ENCODE assay signal across 27 mouse cellular contexts in the genomic region with DNA sequence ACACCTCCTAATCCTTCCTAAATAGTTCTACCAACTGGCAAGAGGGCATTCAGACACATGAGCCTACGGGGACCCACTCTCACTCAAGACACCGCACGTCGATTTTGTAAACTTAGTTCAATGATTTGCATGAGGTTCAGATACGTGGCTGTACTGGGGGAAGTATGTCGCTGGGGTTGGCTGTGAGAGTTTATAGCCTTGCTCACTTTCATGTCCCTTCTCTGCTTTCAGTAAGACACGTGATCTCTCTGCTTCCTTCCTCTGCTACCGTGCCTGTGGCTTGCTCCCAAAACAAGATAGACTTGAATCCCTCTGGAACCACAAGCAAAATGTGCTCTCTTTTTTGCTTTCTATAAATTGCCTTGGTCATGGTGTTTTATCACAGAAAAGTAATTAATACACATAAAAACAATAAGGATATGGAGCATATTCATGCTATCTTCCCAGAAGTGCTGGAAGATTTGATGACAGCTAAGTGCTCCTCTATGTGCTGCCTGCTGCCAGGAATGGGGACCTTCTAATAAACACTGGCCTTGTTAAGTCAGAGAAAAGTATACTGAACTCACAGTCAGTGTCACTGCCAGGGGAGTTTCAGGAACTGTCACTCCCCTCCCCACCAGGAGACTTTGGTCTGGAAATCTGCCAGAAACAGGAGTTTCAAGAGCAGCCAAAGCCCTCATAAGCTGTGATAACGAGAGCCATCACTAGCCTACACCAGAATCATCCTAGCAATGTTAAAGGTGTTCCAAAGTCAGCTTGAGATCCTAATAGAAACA. TPM values are rescaled to one million over a fixed set of nuclear protein-coding genes. Genes with fewer than 3 reads are reported as not detected.
DNase-seq lines count a peak whose midpoint lies in the region; ATAC-seq lines count a peak whose summit lies in the region.
"Had no signal": no experiment of that assay in that cellular context is flagged by ENCODE, and none has a peak within 500 bp of the region (broad histone marks: within the 10 kb centered on the region; RNA-seq: fewer than 3 reads in every experiment).

No protein-coding gene starts in this region.

- no peak overlapping the region for H3K4me3 ChIP-seq in heart, embryonic 13.5 days
- H3K4me3 ChIP-seq in lung, embryonic 15.5 days: no peak overlapping the region
- H3K4me3 ChIP-seq: forebrain, embryonic 13.5 days; midbrain, embryonic 10.5 days; midbrain, embryonic 15.5 days; neural tube, embryonic 15.5 days had no signal

- intact Hi-C loops in heart, postnatal 10 days (cut with DNase I): no loop called here

- no peaks in the 10 kb centered on the region for H3K27me3 ChIP-seq in heart, embryonic 13.5 days (replicated peaks)
- H3K27me3 ChIP-seq in lung, embryonic 15.5 days: no peaks in the 10 kb centered on the region
- H3K27me3 ChIP-seq: forebrain, embryonic 13.5 days; midbrain, embryonic 15.5 days; neural tube, embryonic 15.5 days had no signal

- WGBS in heart, embryonic 13.5 days: 67% methylated on average over 9 of the region's 9 CpGs
- WGBS in lung, embryonic 15.5 days: 58% methylated on average over 9 of the region's 9 CpGs

- no peak overlapping the region for H3K4me2 ChIP-seq in heart, embryonic 13.5 days
- no peak overlapping the region for H3K4me2 ChIP-seq in lung, embryonic 15.5 days
- H3K4me2 ChIP-seq: forebrain, embryonic 13.5 days; hindbrain, embryonic 14.5 days; midbrain, embryonic 15.5 days; neural tube, embryonic 15.5 days had no signal

- H3K9me3 ChIP-seq in heart, embryonic 13.5 days: peaks cover 6% of the 10 kb centered on the region; the same call in 1 of the 2 replicates
- H3K9me3 ChIP-seq in lung, embryonic 15.5 days: no peaks in the 10 kb centered on the region
- H3K9me3 ChIP-seq: midbrain, embryonic 10.5 days; midbrain, embryonic 15.5 days; neural tube, embryonic 15.5 days had no signal

- DNase-seq in heart, postnatal 10 days: no peak
- DNase-seq in lung, postnatal 36 days: no peak
- DNase-seq in A20 (ENCODE audit: low read depth, low spot score): peak; percentile 27
- DNase-seq in thymus, postnatal 4 days: no peak
- DNase-seq in thymus, postnatal 36 days: no peak
- DNase-seq: adrenal gland, adult 8-10 months; B cell, adult 2 months; cerebellum, adult 2 months; cerebellum, postnatal 14 days; gastrocnemius, postnatal 14 days; heart, adult 18-20 months; heart, postnatal 4 days; kidney, adult 11 months; kidney, postnatal 14 days; liver; retina, postnatal 1 day; right cerebral cortex, postnatal 14 days had no signal

- no peaks in the 10 kb centered on the region for H3K36me3 ChIP-seq in heart, embryonic 13.5 days
- H3K36me3 ChIP-seq in lung, embryonic 15.5 days: no peaks in the 10 kb centered on the region
- H3K36me3 ChIP-seq: midbrain, embryonic 10.5 days; midbrain, embryonic 15.5 days; neural tube, embryonic 15.5 days had no signal

- H3K9ac ChIP-seq in heart, embryonic 13.5 days: no peak overlapping the region
- H3K9ac ChIP-seq in lung, embryonic 15.5 days: no peak overlapping the region
- H3K9ac ChIP-seq: forebrain, embryonic 13.5 days; hindbrain, embryonic 14.5 days; liver, embryonic 14.5 days; midbrain, embryonic 15.5 days; neural tube, embryonic 15.5 days had no signal

- H3K27ac ChIP-seq in heart, embryonic 13.5 days (replicated peaks): peak overlapping the region; percentile 22; the same call in 1 of the 2 replicates
- 0 out of 2 replicates have a peak overlapping the region, but pooled peaks have one; percentile 41 for H3K27ac ChIP-seq in lung, embryonic 15.5 days
- H3K27ac ChIP-seq: forebrain, embryonic 13.5 days; hindbrain, embryonic 14.5 days; liver, embryonic 14.5 days; macrophage; midbrain, embryonic 10.5 days; midbrain, embryonic 15.5 days; neural tube, embryonic 15.5 days had no signal

- H3K4me1 ChIP-seq in heart, embryonic 13.5 days: peaks cover 6% of the 10 kb centered on the region; the same call in 1 of the 2 replicates
- H3K4me1 ChIP-seq in lung, embryonic 15.5 days: no peaks in the 10 kb centered on the region
- H3K4me1 ChIP-seq: forebrain, embryonic 13.5 days; midbrain, embryonic 10.5 days; neural tube, embryonic 15.5 days had no signal

- ATAC-seq in heart, embryonic 13.5 days (ENCODE audit: extremely low read depth, insufficient number of reproducible peaks, low FRiP score, low TSS enrichment): no peak
- peak; percentile 87; the same call in 1 of the 2 replicates for ATAC-seq in lung, embryonic 15.5 days (ENCODE audit: borderline replicate concordance, extremely low read depth, low FRiP score, low TSS enrichment)
- peak; percentile 52 for ATAC-seq in granulocyte monocyte progenitor cell, adult 5-6 weeks (replicated peaks; ENCODE audit: poor library complexity, severe bottlenecking)
- ATAC-seq: forebrain, embryonic 13.5 days; midbrain, embryonic 15.5 days had no signal

RNA-seq across cellular contexts. Expression of gene Aptx, which starts 36.6 kb away (rescaled TPM):
- polyA plus RNA-seq in heart, embryonic 13.5 days (2015; fragmentation: Nextera tagmentation; extraction: Ambion mirVana): 25.0 and 29.0 TPM in 2 replicates
- total RNA-seq in heart, postnatal 10 days (2021): 10 to 100 TPM; 18.0 to 18.1 TPM
- 27.1 and 28.6 TPM in 2 replicates for polyA plus RNA-seq in lung, embryonic 15.5 days (2015; fragmentation: Nextera tagmentation; extraction: Ambion mirVana)
- total RNA-seq in granulocyte monocyte progenitor cell, adult 5-6 weeks (2014; fragmentation: Nextera tagmentation): 12.7 and 18.9 TPM in 2 replicates
- 12.2 and 19.9 TPM in 2 replicates for total RNA-seq in granulocyte monocyte progenitor cell, adult 5-6 weeks (2017)

RNA-seq across cellular contexts. Expression of gene Dnaja1, which starts 55.5 kb away (rescaled TPM):
- polyA plus RNA-seq in heart, embryonic 13.5 days (2015; fragmentation: Nextera tagmentation; extraction: Ambion mirVana): 243 and 287 TPM in 2 replicates
- 100 to 1,000 TPM in 1 of 2 experiments, 10 to 100 TPM in 1; 95.0 to 120 TPM for total RNA-seq in heart, postnatal 10 days (2021)
- 422 and 428 TPM in 2 replicates for polyA plus RNA-seq in lung, embryonic 15.5 days (2015; fragmentation: Nextera tagmentation; extraction: Ambion mirVana)
- total RNA-seq in granulocyte monocyte progenitor cell, adult 5-6 weeks (2014; fragmentation: Nextera tagmentation): 127 and 128 TPM in 2 replicates
- total RNA-seq in granulocyte monocyte progenitor cell, adult 5-6 weeks (2017): 338 and 392 TPM in 2 replicates
